Mouse (Mus musculus) CH12.LX (cell line): ENCODE data around the gene Kdelr1.

ENCODE experiments used
- EP300 ChIP-seq: IDR thresholded peaks from 2 replicates; pipeline ENCODE4 v1.6.1; 2011; ENCODE audit warnings: low read length, improper control_type of control experiment
- NRF1 ChIP-seq: IDR thresholded peaks from 2 replicates; pipeline ENCODE4 v1.6.1; 2014; ENCODE audit warnings: low read depth, mild to moderate bottlenecking, inconsistent platforms, low read length, improper control_type of control experiment, moderate library complexity

GRCm38 (mm10) chr7:45842950-45843744, 29.4 kb upstream of the Kdelr1 start:
- TF ChIP-seq EP300 (no peak), NRF1 (no peak)
